Mouse (Mus musculus) neural tube, embryonic 13.5 days (tissue): ENCODE results near the gene Prkn. TPM values are rescaled to one million over a fixed set of nuclear protein-coding genes. Genes with fewer than 3 reads are reported as not detected.

Experiments used
- ATAC-seq: fragments of 200-750 bp; cut with Nextera tagmentation; 2 replicates; pipeline ENCODE4 v1.8.0; 2017; ENCODE audit warnings: low read depth, mild to moderate bottlenecking, moderate TSS enrichment, moderate library complexity
- H3K27ac ChIP-seq: fragments of 300-500 bp; sonication (generic); replicated peaks from 2 replicates; pipeline ENCODE4 v1.5.1; 2015; ENCODE audit warnings: moderate library complexity, mild to moderate bottlenecking, inconsistent platforms
- H3K27me3 ChIP-seq: fragments of 300-500 bp; sonication (generic); 2 replicates; pipeline ENCODE4 v1.6.1; 2015; ENCODE audit warnings: mild to moderate bottlenecking, inconsistent platforms
- H3K36me3 ChIP-seq: fragments of 300-500 bp; sonication (generic); 2 replicates; pipeline ENCODE4 v1.6.1; 2015; ENCODE audit warnings: mild to moderate bottlenecking, inconsistent platforms
- H3K4me1 ChIP-seq: fragments of 300-500 bp; sonication (generic); replicated peaks from 2 replicates; pipeline ENCODE4 v1.6.1; 2015; ENCODE audit warnings: inconsistent platforms
- H3K4me2 ChIP-seq: fragments of 300-500 bp; sonication (generic); 2 replicates; pipeline ENCODE4 v1.6.1; 2015; ENCODE audit warnings: inconsistent platforms, mild to moderate bottlenecking, moderate library complexity
- H3K4me3 ChIP-seq: fragments of 300-500 bp; sonication (generic); 2 replicates; pipeline ENCODE4 v1.5.1; 2015; ENCODE audit warnings: mild to moderate bottlenecking, inconsistent platforms
- H3K9ac ChIP-seq: fragments of 300-500 bp; sonication (generic); 2 replicates; pipeline ENCODE4 v1.6.1; 2015; ENCODE audit warnings: moderate library complexity, mild to moderate bottlenecking, inconsistent platforms
- H3K9me3 ChIP-seq: fragments of 300-500 bp; sonication (generic); 2 replicates; pipeline ENCODE4 v1.6.1; 2016; ENCODE audit warnings: inconsistent platforms
- WGBS: fragments of 180-500 bp; shearing (Covaris S2); methylation state at CpG from one replicate; pipeline ENCODE4 v1.1.7; 2015; 5-methylcytosine and 5-hydroxymethylcytosine counted together
- polyA plus RNA-seq: library from polyadenylated mRNA; unstranded; fragments of >200 nt; fragmentation: Nextera tagmentation; extraction: Ambion mirVana; gene quantifications from 2 replicates; pipeline ENCODE4 v1.2.1, GENCODE M21; 2015

Gene Prkn
- polyA plus RNA-seq, 1 experiment from 2014 or later: 3.6 TPM

DNA sequence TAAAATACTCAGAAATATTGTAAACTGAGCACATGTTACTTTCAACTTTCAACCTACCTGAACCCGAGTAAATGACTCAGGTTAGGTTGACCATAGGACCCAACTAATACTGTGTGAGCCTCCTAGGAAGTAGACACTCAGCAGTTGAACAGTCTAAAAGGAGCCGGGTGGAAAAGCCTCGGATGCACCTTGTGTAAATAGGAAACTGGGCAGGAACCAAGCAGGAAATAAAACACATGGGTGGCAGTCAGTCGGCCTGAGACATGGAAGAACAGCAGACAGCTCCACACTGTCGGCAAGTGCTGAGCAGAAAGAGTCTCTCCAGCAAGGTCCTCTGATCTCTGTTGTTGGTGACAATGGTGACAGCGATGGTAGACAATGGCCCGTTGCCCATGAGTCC is 676.0 kb downstream of the Prkn start:
- Histone ChIP-seq H3K4me1 (no peaks in the 10 kb centered on the region), H3K9ac (no peak overlapping the region), H3K4me3 (no peak overlapping the region), H3K9me3 (no peaks in the 10 kb centered on the region), H3K27me3 (no peaks in the 10 kb centered on the region), H3K4me2 (no peak overlapping the region), H3K27ac (no peak overlapping the region), H3K36me3 (no peaks in the 10 kb centered on the region)
- WGBS: 93% methylated on average over 7 of the region's 7 CpGs
- ATAC-seq: no peak

GRCm38 (mm10) chr17:11532066-11532465 is 691.9 kb downstream of the Prkn start:
- Histone ChIP-seq H3K36me3 (no peaks in the 10 kb centered on the region), H3K4me1 (peaks cover 25% of the 10 kb centered on the region), H3K9ac (no peak overlapping the region), H3K27me3 (no peaks in the 10 kb centered on the region), H3K9me3 (no peaks in the 10 kb centered on the region), H3K4me3 (no peak overlapping the region), H3K4me2 (no peak overlapping the region), H3K27ac (no peak overlapping the region)
- no peak for ATAC-seq
- 14% methylated on average over 3 of the region's 3 CpGs for WGBS

DNA sequence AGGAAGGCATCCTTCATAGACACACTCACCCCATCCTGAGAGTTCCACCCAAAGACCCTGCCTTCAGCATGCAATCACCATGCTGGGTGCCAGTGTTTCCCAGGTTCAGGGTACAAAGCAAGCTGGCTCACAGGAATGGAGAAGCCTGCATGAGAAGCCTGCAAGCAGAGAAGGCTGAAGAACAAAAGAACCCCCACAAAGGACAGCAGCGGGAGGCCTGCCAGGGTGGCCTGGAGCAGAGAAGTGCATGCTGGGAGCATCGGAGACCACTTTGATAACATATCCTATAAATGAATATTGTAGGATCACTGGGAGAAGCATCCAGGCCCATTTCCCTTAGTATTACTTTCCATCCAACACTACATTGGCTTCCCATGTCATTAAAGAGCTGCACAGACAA is 692.6 kb downstream of the Prkn start:
- no peak overlapping the region for H3K4me2 ChIP-seq
- H3K4me3 ChIP-seq: no peak overlapping the region
- ATAC-seq: no peak; the same call in 1 of the 2 replicates
- H3K27me3 ChIP-seq: no peaks in the 10 kb centered on the region
- no peak overlapping the region for H3K9ac ChIP-seq
- no peaks in the 10 kb centered on the region for H3K36me3 ChIP-seq
- H3K27ac ChIP-seq: peak overlapping the region; percentile 61
- WGBS: 12% methylated on average over 2 of the region's 2 CpGs
- H3K4me1 ChIP-seq: peaks cover 25% of the 10 kb centered on the region
- no peaks in the 10 kb centered on the region for H3K9me3 ChIP-seq

DNA sequence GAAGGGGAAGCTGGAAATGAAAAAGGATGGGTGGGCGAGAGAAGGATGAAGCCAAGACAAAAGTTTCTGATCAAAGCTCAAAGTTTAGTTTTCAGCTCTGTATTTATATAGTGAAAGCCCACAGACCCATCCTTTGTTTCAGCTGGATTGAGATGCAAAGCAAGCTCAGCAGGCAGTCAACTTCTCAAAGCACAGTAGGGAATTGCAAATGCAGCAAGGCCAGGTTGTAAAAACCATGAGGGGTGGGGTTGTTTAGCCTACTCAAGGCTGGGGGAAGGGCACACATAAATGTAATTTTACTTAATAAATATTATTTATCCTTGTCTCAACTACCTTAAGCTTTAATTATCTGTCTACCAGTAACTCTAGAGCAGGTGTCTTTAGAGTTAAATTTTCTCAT is 693.7 kb downstream of the Prkn start:
- H3K36me3 ChIP-seq: no peaks in the 10 kb centered on the region
- ATAC-seq: no peak
- no peak overlapping the region for H3K9ac ChIP-seq
- no peak overlapping the region for H3K4me2 ChIP-seq
- no peaks in the 10 kb centered on the region for H3K27me3 ChIP-seq
- H3K4me3 ChIP-seq: no peak overlapping the region
- H3K4me1 ChIP-seq: peaks cover 25% of the 10 kb centered on the region
- no peaks in the 10 kb centered on the region for H3K9me3 ChIP-seq
- WGBS: 14% methylated on average over 1 of the region's 1 CpGs
- 0 out of 2 replicates have a peak overlapping the region, but pooled peaks have one; percentile 38 for H3K27ac ChIP-seq

DNA sequence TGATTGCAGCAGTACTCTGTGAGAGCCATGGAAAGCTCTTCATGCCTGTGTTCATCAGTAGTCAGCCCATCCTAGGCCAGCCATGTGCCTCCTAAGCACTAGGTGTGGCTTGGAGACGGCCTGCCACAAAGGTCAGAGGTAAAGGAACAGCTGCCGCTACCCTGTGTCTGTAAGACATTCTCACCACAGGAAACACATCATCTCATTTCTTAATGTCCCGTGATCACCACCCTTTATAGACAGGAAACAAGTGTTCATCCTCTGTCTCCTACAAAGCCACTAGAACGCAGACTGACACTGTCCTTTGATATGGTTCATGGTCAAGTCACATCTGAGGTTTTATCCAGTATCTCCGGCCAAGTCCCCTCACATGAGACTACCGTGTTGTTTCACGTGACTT is 698.6 kb downstream of the Prkn start:
- Histone ChIP-seq H3K4me2 (no peak overlapping the region), H3K27me3 (no peaks in the 10 kb centered on the region), H3K4me1 (peaks cover 19% of the 10 kb centered on the region), H3K27ac (no peak overlapping the region), H3K4me3 (no peak overlapping the region), H3K9me3 (no peaks in the 10 kb centered on the region), H3K36me3 (no peaks in the 10 kb centered on the region), H3K9ac (no peak overlapping the region)
- WGBS: 92% methylated on average over 7 of the region's 7 CpGs
- ATAC-seq: no peak

DNA sequence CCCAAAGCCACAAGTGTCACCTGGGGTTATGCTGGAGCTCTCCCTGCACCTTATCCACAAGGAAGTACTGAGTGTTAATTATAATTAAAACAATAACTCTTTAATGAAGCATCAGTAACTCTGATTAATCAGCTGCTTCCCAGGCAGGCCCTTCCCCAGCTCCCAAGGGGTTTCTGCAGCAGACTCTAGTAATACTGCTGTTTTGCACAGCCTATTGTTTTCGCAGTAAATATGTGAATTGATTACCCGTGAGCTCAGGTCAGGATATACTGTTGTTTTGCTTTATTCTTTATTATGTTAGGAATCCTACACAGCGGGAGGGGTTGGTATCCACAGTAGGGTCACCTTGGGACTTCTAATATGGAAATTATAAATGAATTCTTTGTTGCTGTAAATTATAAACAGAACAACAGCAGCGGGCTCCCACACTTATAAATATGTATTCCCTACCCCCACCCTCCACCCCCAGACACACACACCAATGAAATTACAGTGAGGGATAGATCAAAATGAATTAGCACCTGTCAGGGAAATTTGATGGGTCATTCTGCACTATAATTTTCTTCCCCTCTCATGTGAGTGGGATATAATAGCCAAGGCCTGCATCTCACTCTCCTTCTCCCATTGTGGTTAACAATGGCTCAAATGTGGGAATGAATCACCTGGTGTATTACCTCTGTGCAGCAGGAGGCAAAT is 701.9 kb downstream of the Prkn start:
- H3K27ac ChIP-seq: peak overlapping the region; percentile 68
- WGBS: 44% methylated on average over 4 of the region's 4 CpGs
- H3K4me2 ChIP-seq: no peak overlapping the region
- no peaks in the 10 kb centered on the region for H3K27me3 ChIP-seq
- no peak overlapping the region for H3K9ac ChIP-seq
- H3K9me3 ChIP-seq: no peaks in the 10 kb centered on the region
- H3K4me3 ChIP-seq: no peak overlapping the region
- no peaks in the 10 kb centered on the region for H3K36me3 ChIP-seq
- peak; percentile 88 for ATAC-seq
- H3K4me1 ChIP-seq: peaks cover 13% of the 10 kb centered on the region

DNA sequence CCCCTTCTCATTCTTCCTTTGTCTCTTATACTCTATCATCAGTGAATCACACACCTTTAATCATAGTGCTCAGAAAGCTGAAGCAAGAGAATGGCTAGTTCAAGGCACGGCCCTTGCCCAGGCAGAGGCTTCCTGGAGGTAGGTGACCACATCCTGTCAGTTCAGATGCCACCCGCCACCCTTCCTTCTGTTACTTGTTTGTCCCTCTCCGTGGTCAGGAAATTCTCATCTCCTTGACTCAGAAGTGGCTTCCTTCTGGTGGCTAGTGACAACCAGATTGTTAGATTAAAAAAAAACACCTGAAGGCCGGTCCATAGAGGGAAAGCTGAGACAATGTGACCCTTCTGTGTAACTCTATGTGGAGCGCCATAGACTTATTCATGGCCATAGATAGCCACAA is 710.4 kb downstream of the Prkn start:
- Histone ChIP-seq H3K27me3 (no peaks in the 10 kb centered on the region), H3K9me3 (no peaks in the 10 kb centered on the region), H3K27ac (no peak overlapping the region), H3K4me2 (no peak overlapping the region), H3K4me1 (no peaks in the 10 kb centered on the region), H3K36me3 (no peaks in the 10 kb centered on the region), H3K4me3 (no peak overlapping the region), H3K9ac (no peak overlapping the region)
- WGBS: 93% methylated on average over 5 of the region's 5 CpGs
- no peak for ATAC-seq

GRCm38 (mm10) chr17:11565681-11566080 is 725.5 kb downstream of the Prkn start:
- Histone ChIP-seq H3K4me1 (no peaks in the 10 kb centered on the region), H3K27me3 (no peaks in the 10 kb centered on the region), H3K27ac (no peak overlapping the region), H3K9ac (no peak overlapping the region), H3K9me3 (no peaks in the 10 kb centered on the region), H3K36me3 (no peaks in the 10 kb centered on the region), H3K4me2 (no peak overlapping the region), H3K4me3 (no peak overlapping the region)
- WGBS: 89% methylated on average over 6 of the region's 6 CpGs
- no peak for ATAC-seq

GRCm38 (mm10) chr17:11570392-11570791 is 730.2 kb downstream of the Prkn start:
- Histone ChIP-seq H3K27ac (no peak overlapping the region), H3K27me3 (no peaks in the 10 kb centered on the region), H3K9me3 (no peaks in the 10 kb centered on the region), H3K4me2 (no peak overlapping the region), H3K4me1 (no peaks in the 10 kb centered on the region), H3K36me3 (no peaks in the 10 kb centered on the region), H3K9ac (no peak overlapping the region), H3K4me3 (no peak overlapping the region)
- WGBS: 62% methylated on average over 8 of the region's 8 CpGs
- no peak for ATAC-seq

GRCm38 (mm10) chr17:11573666-11574065 is 733.5 kb downstream of the Prkn start:
- ATAC-seq: no peak
- Histone ChIP-seq H3K36me3 (no peaks in the 10 kb centered on the region), H3K4me3 (no peak overlapping the region), H3K9me3 (no peaks in the 10 kb centered on the region), H3K27ac (no peak overlapping the region), H3K4me1 (no peaks in the 10 kb centered on the region), H3K27me3 (no peaks in the 10 kb centered on the region), H3K9ac (no peak overlapping the region), H3K4me2 (no peak overlapping the region)
- 94% methylated on average over 9 of the region's 9 CpGs for WGBS

GRCm38 (mm10) chr17:11585491-11585890 is 745.3 kb downstream of the Prkn start:
- Histone ChIP-seq H3K9me3 (no peaks in the 10 kb centered on the region), H3K36me3 (no peaks in the 10 kb centered on the region), H3K4me2 (no peak overlapping the region), H3K27me3 (no peaks in the 10 kb centered on the region), H3K27ac (no peak overlapping the region), H3K4me1 (no peaks in the 10 kb centered on the region), H3K4me3 (no peak overlapping the region), H3K9ac (no peak overlapping the region)
- ATAC-seq: no peak
- 88% methylated on average over 4 of the region's 4 CpGs for WGBS

DNA sequence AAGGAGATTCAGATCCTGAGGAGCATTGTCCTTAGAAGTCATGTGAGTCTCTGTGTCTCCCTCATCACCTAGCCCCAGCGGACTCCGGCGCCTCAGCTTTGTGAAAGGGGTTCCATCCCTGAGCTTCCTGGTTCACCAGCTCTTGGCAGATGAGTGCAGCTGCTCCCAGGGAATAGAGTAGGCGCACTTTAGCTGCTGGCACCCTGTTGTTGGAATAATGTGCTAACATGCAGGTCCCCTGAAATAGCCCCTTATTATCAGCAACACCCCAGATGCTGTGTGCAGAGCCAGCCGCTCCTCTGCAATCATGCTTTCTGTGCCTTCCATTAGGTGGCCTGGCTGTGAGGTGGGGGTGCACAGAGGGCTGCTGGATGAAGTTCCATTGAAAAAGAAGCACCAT is 767.7 kb downstream of the Prkn start:
- Histone ChIP-seq H3K27me3 (no peaks in the 10 kb centered on the region), H3K9ac (no peak overlapping the region), H3K4me1 (peaks cover 18% of the 10 kb centered on the region), H3K36me3 (no peaks in the 10 kb centered on the region), H3K27ac (no peak overlapping the region), H3K9me3 (no peaks in the 10 kb centered on the region), H3K4me2 (no peak overlapping the region), H3K4me3 (no peak overlapping the region)
- 84% methylated on average over 5 of the region's 5 CpGs for WGBS
- ATAC-seq: no peak

GRCm38 (mm10) chr17:11611459-11611858 is 771.3 kb downstream of the Prkn start:
- no peak overlapping the region for H3K4me2 ChIP-seq
- no peak overlapping the region for H3K4me3 ChIP-seq
- H3K9me3 ChIP-seq: no peaks in the 10 kb centered on the region
- no peaks in the 10 kb centered on the region for H3K27me3 ChIP-seq
- peaks cover 29% of the 10 kb centered on the region for H3K4me1 ChIP-seq
- H3K9ac ChIP-seq: no peak overlapping the region
- H3K27ac ChIP-seq: no peak overlapping the region
- no peak for ATAC-seq
- H3K36me3 ChIP-seq: no peaks in the 10 kb centered on the region
- WGBS: 15% methylated on average over 7 of the region's 7 CpGs
